ENCODE assay signal across 9 mouse cellular contexts in the genomic region with DNA sequence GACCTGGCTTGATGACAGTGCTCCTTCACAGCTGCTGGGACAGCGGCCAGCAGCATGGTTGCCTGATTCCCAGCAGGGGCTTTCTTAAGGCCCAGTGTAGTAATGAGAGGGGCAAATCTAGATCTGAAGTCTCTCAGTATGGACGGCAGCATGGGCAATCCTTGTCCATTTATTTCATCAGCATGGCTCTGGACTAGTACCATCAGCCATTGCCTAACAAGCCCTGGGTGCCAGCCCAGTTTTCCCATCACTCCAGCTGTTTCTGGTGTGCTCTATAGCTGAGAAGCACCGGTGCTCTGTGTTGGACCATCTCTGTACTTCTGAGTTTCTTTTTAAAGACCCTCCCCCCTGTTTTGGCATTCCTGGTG. TPM values are rescaled to one million over a fixed set of nuclear protein-coding genes. Genes with fewer than 3 reads are reported as not detected.
DNase-seq lines count a peak whose midpoint lies in the region; ATAC-seq lines count a peak whose summit lies in the region.
"Had no signal": no experiment of that assay in that cellular context is flagged by ENCODE, and none has a peak within 500 bp of the region (broad histone marks: within the 10 kb centered on the region; RNA-seq: fewer than 3 reads in every experiment).

No protein-coding gene starts in this region.

- no peak overlapping the region for H3K4me3 ChIP-seq in forebrain, embryonic 12.5 days (replicated peaks)
- no peak overlapping the region for H3K4me3 ChIP-seq in forebrain, embryonic 10.5 days
- peak overlapping the region; percentile 80 for H3K4me3 ChIP-seq in megakaryocyte, embryonic 14.5 days (replicated peaks)
- H3K4me3 ChIP-seq in limb, embryonic 11.5 days (ENCODE audit: low read depth, low read length) = no peak overlapping the region
- peak overlapping the region; percentile 25; the same call in 1 of the 2 replicates for H3K4me3 ChIP-seq in stomach, embryonic 16.5 days (replicated peaks; ENCODE audit: low read length)

- no peak for ATAC-seq in forebrain, embryonic 12.5 days (ENCODE audit: low FRiP score)
- no peak for ATAC-seq in megakaryocyte, adult 5-6 weeks (ENCODE audit: poor library complexity, severe bottlenecking)
- ATAC-seq in limb, embryonic 11.5 days (ENCODE audit: insufficient number of reproducible peaks, low FRiP score, low TSS enrichment, low read depth) = no peak
- no peak for ATAC-seq in stomach, embryonic 16.5 days (ENCODE audit: insufficient read depth, low FRiP score)

- H3K9ac ChIP-seq in forebrain, embryonic 12.5 days = no peak overlapping the region
- H3K9ac ChIP-seq in limb, embryonic 11.5 days (ENCODE audit: low read length) = no peak overlapping the region
- peak overlapping the region; percentile 43; the same call in 1 of the 2 replicates for H3K9ac ChIP-seq in stomach, embryonic 16.5 days (ENCODE audit: low read length)

- H3K9me3 ChIP-seq in forebrain, embryonic 12.5 days = no peaks in the 10 kb centered on the region
- H3K9me3 ChIP-seq in forebrain, embryonic 10.5 days = no peaks in the 10 kb centered on the region
- no peaks in the 10 kb centered on the region for H3K9me3 ChIP-seq in megakaryocyte, embryonic 14.5 days
- no peaks in the 10 kb centered on the region for H3K9me3 ChIP-seq in limb, embryonic 11.5 days (ENCODE audit: control insufficient read depth, low read length)
- no peaks in the 10 kb centered on the region for H3K9me3 ChIP-seq in stomach, embryonic 16.5 days (replicated peaks; ENCODE audit: control insufficient read depth, low read length)

- H3K27ac ChIP-seq in forebrain, embryonic 12.5 days = no peak overlapping the region
- H3K27ac ChIP-seq in forebrain, embryonic 10.5 days = no peak overlapping the region
- no peak overlapping the region for H3K27ac ChIP-seq in limb, embryonic 11.5 days (replicated peaks; ENCODE audit: low read depth, low read length)
- no peak overlapping the region for H3K27ac ChIP-seq in stomach, embryonic 16.5 days (ENCODE audit: low read length)

- peaks cover 9% of the 10 kb centered on the region; the same call in 1 of the 2 replicates for H3K27me3 ChIP-seq in forebrain, embryonic 12.5 days
- H3K27me3 ChIP-seq in forebrain, embryonic 10.5 days (ENCODE audit: poor library complexity, severe bottlenecking) = peaks cover 45% of the 10 kb centered on the region
- H3K27me3 ChIP-seq in megakaryocyte, embryonic 14.5 days (replicated peaks) = peaks cover 39% of the 10 kb centered on the region
- no peaks in the 10 kb centered on the region for H3K27me3 ChIP-seq in limb, embryonic 11.5 days (ENCODE audit: control insufficient read depth, insufficient read depth, low read length)
- H3K27me3 ChIP-seq in stomach, embryonic 16.5 days (ENCODE audit: control insufficient read depth, insufficient read depth, low read length) = no peaks in the 10 kb centered on the region

- peak overlapping the region; percentile 8; the same call in 1 of the 2 replicates for H3K4me2 ChIP-seq in forebrain, embryonic 12.5 days
- H3K4me2 ChIP-seq in limb, embryonic 11.5 days (ENCODE audit: low read depth, severe bottlenecking) = peak overlapping the region; percentile 8; the same call in 1 of the 2 replicates
- peak overlapping the region; percentile 85 for H3K4me2 ChIP-seq in stomach, embryonic 16.5 days (ENCODE audit: low read depth, low read length)

- WGBS in forebrain, embryonic 12.5 days = 71% methylated on average over 3 of the region's 3 CpGs
- WGBS in forebrain, embryonic 10.5 days = 76% methylated on average over 3 of the region's 3 CpGs
- WGBS in limb, embryonic 11.5 days = 71% methylated on average over 3 of the region's 3 CpGs
- WGBS in stomach, embryonic 16.5 days = 65% methylated on average over 3 of the region's 3 CpGs

- H3K36me3 ChIP-seq in forebrain, embryonic 12.5 days (replicated peaks) = no peaks in the 10 kb centered on the region
- no peaks in the 10 kb centered on the region for H3K36me3 ChIP-seq in forebrain, embryonic 10.5 days (replicated peaks)
- H3K36me3 ChIP-seq in megakaryocyte, embryonic 14.5 days (replicated peaks; ENCODE audit: low read length) = no peaks in the 10 kb centered on the region
- no peaks in the 10 kb centered on the region for H3K36me3 ChIP-seq in limb, embryonic 11.5 days (ENCODE audit: control insufficient read depth, insufficient read depth, low read length)
- H3K36me3 ChIP-seq in stomach, embryonic 16.5 days (ENCODE audit: control insufficient read depth, insufficient read depth, low read length) = no peaks in the 10 kb centered on the region

- no peak for DNase-seq in forebrain, embryonic 10.5 days (ENCODE audit: extremely low spot score, low spot score)
- no peak for DNase-seq in limb, embryonic 11.5 days (ENCODE audit: low spot score)
- no peak for DNase-seq in spleen, postnatal 36 days (ENCODE audit: low spot score in 2 of 2)
- DNase-seq in layer of hippocampus, postnatal 25 days (ENCODE audit: extremely low spot score in 1 of 2, low spot score in 1 of 2) = no peak
- DNase-seq: adrenal gland, postnatal 25 days had no signal

- H3K4me1 ChIP-seq in forebrain, embryonic 12.5 days = peaks cover 23% of the 10 kb centered on the region
- H3K4me1 ChIP-seq in forebrain, embryonic 10.5 days = peaks cover 56% of the 10 kb centered on the region
- peaks cover 20% of the 10 kb centered on the region for H3K4me1 ChIP-seq in megakaryocyte, embryonic 14.5 days
- peaks cover 16% of the 10 kb centered on the region for H3K4me1 ChIP-seq in limb, embryonic 11.5 days (ENCODE audit: control insufficient read depth, insufficient read depth, low read length)
- peaks cover 51% of the 10 kb centered on the region for H3K4me1 ChIP-seq in stomach, embryonic 16.5 days (ENCODE audit: control insufficient read depth, insufficient read depth, low read length)

RNA-seq across cellular contexts. Expression of a gene that starts 3.3 kb away (rescaled TPM):
- 7.9 and 9.1 TPM in 2 replicates for polyA plus RNA-seq in forebrain, embryonic 12.5 days (2016; fragmentation: Nextera tagmentation; extraction: Ambion mirVana)
- 11.6 and 14.2 TPM in 2 replicates for polyA plus RNA-seq in forebrain, embryonic 10.5 days (2016; fragmentation: Nextera tagmentation; extraction: Ambion mirVana)
- 2.1 and 3.3 TPM in 2 replicates for polyA plus RNA-seq in megakaryocyte, embryonic 14.5 days (2012; ENCODE audit: insufficient read depth, low replicate concordance)
- total RNA-seq in megakaryocyte, adult 5-6 weeks (2015) = 7.0 and 7.4 TPM in 2 replicates
- 16.9 and 20.5 TPM in 2 replicates for total RNA-seq in megakaryocyte, adult 5-6 weeks (2017)
- polyA plus RNA-seq in limb, embryonic 11.5 days (2014; fragmentation: Nextera tagmentation; extraction: Ambion mirVana) = 21.2 and 21.8 TPM in 2 replicates
- 14.9 and 16.0 TPM in 2 replicates for polyA plus RNA-seq in stomach, embryonic 16.5 days (2015; fragmentation: Nextera tagmentation; extraction: Ambion mirVana)
- 10 to 100 TPM; 13.8 to 16.4 TPM for total RNA-seq in layer of hippocampus, postnatal 25 days (2021)

Comparison
In these comparisons a context has a peak if more than half of its experiments do, and no peak if none do; other contexts are left out.
1. H3K4me2 ChIP-seq: peak in every context shown above with its lines; median percentile 85 in stomach, embryonic 16.5 days; 8 in forebrain, embryonic 12.5 days; 8 in limb, embryonic 11.5 days.
2. H3K4me3 ChIP-seq: peak in megakaryocyte, embryonic 14.5 days (single experiment) and stomach, embryonic 16.5 days (single experiment); none in forebrain, embryonic 12.5 days (single experiment), forebrain, embryonic 10.5 days (single experiment) and limb, embryonic 11.5 days (single experiment).